Mouse (Mus musculus) midbrain, embryonic 11.5 days (tissue): ENCODE results near the gene Fut11. TPM values are rescaled to one million over a fixed set of nuclear protein-coding genes. Genes with fewer than 3 reads are reported as not detected.
"Not testable (repeated sequence)": the region's sequence is repeated elsewhere in the genome, so short reads cannot be mapped to it uniquely, and the experiment has no call there.

Experiments
- ATAC-seq: fragments of 200-750 bp; cut with Nextera tagmentation; 2 replicates; pipeline ENCODE4 v1.8.0; 2017; ENCODE audit warnings: moderate TSS enrichment, moderate library complexity; ENCODE audit not compliant: low FRiP score
- DNase-seq: peaks from one replicate; pipeline ENCODE4 v3.0.0; 2015; ENCODE audit warnings: low spot score; ENCODE audit errors: missing footprints
- H3K27ac ChIP-seq: fragments of 300-500 bp; sonication (generic); 2 replicates; pipeline ENCODE4 v1.5.1; 2014; ENCODE audit warnings: low read depth, low read length
- H3K27me3 ChIP-seq: fragments of 300-500 bp; sonication (generic); 2 replicates; pipeline ENCODE4 v1.6.1; 2014; ENCODE audit warnings: mild to moderate bottlenecking, low read length, moderate library complexity, mixed read lengths; ENCODE audit not compliant: control insufficient read depth, insufficient read depth
- H3K36me3 ChIP-seq: fragments of 300-500 bp; sonication (generic); 2 replicates; pipeline ENCODE4 v1.6.1; 2014; ENCODE audit warnings: mild to moderate bottlenecking, low read length, moderate library complexity, mixed read lengths; ENCODE audit not compliant: control insufficient read depth, insufficient read depth
- H3K4me1 ChIP-seq: fragments of 300-500 bp; sonication (generic); 2 replicates; pipeline ENCODE4 v1.6.1; 2014; ENCODE audit warnings: low read length; ENCODE audit not compliant: control insufficient read depth, insufficient read depth
- H3K4me2 ChIP-seq: fragments of 300-500 bp; sonication (generic); 2 replicates; pipeline ENCODE4 v1.6.1; 2014; ENCODE audit warnings: mild to moderate bottlenecking, moderate library complexity
- H3K4me3 ChIP-seq: fragments of 300-500 bp; sonication (generic); 2 replicates; pipeline ENCODE4 v1.5.1; 2014; ENCODE audit warnings: low read depth, low read length
- H3K9ac ChIP-seq: fragments of 300-500 bp; sonication (generic); 2 replicates; pipeline ENCODE4 v1.6.1; 2014; ENCODE audit warnings: low read length
- H3K9me3 ChIP-seq: fragments of 300-500 bp; sonication (generic); 2 replicates; pipeline ENCODE4 v1.6.1; 2016; ENCODE audit warnings: low read length; ENCODE audit not compliant: control insufficient read depth
- whole genome bisulfite sequencing: fragments of 180-500 bp; shearing (Covaris S2); extraction: QIAGEN DNeasy Blood & Tissue Kit; methylation state at CpG from one replicate; pipeline ENCODE4 v1.1.7; 2014; 5-methylcytosine and 5-hydroxymethylcytosine counted together
- polyA plus RNA-seq: library from polyadenylated mRNA; unstranded; fragments of >200 nt; fragmentation: Nextera tagmentation; extraction: Ambion mirVana; gene quantifications from 2 replicates; pipeline ENCODE4 v1.2.1, GENCODE M21; 2014

The Fut11 gene
- polyA plus RNA-seq, 1 experiment from 2014 or later, result 20.7 TPM

- Histone ChIP-seq H3K9me3 (no peaks in the 10 kb centered on the region), H3K4me2 (peak overlapping the region; percentile 68), H3K4me1 (peaks cover 20% of the 10 kb centered on the region), H3K4me3 (peak overlapping the region; percentile 82), H3K27me3 (no peaks in the 10 kb centered on the region), H3K27ac (no peak overlapping the region), H3K9ac (peak overlapping the region; percentile 95), H3K36me3 (peaks cover 8% of the 10 kb centered on the region; the same call in 1 of the 2 replicates)
- WGBS, result 16% methylated on average over 15 of the region's 15 CpGs
- ATAC-seq (peak; percentile 18; the same call in 1 of the 2 replicates), DNase-seq (peak; percentile 69)
Measured at GRCm38 (mm10) chr14:20702096-20702740, 7.5 kb downstream of the Fut11 start.

GRCm38 (mm10) chr14:20702741-20703381 lies 8.1 kb downstream of the Fut11 start, which contains the start of gene Chchd1:
Gene Chchd1 (plus strand): TSS chr14:20703006.
- H3K27ac ChIP-seq, result peak within 1 kb of the TSS; percentile 69
- no peaks in the 10 kb centered on the region for H3K9me3 ChIP-seq
- DNase-seq (peak; percentile 99), ATAC-seq (peak; percentile 72)
- H3K9ac ChIP-seq, result peak within 1 kb of the TSS; percentile 95
- peaks cover 17% of the 10 kb centered on the region for H3K4me1 ChIP-seq
- peak within 1 kb of the TSS; percentile 68 for H3K4me2 ChIP-seq
- under 1% methylated on average over 61 of the region's 61 CpGs for WGBS
- H3K4me3 ChIP-seq, result peak within 1 kb of the TSS; percentile 82
- H3K27me3 ChIP-seq, result no peaks in the 10 kb centered on the region
- H3K36me3 ChIP-seq, result peaks cover 8% of the 10 kb centered on the region; the same call in 1 of the 2 replicates

GRCm38 (mm10) chr14:20703461-20703860 lies 8.7 kb downstream of the Fut11 start:
- not testable (repeated sequence) for H3K36me3 ChIP-seq, H3K27ac ChIP-seq, H3K27me3 ChIP-seq, DNase-seq, H3K9me3 ChIP-seq, ATAC-seq
- peak overlapping the region; percentile 82 for H3K4me3 ChIP-seq
- H3K9ac ChIP-seq, result peak overlapping the region; percentile 95
- peak overlapping the region; percentile 68 for H3K4me2 ChIP-seq
- WGBS, result 17% methylated on average over 8 of the region's 8 CpGs
- peaks cover 14% of the 10 kb centered on the region for H3K4me1 ChIP-seq

DNA sequence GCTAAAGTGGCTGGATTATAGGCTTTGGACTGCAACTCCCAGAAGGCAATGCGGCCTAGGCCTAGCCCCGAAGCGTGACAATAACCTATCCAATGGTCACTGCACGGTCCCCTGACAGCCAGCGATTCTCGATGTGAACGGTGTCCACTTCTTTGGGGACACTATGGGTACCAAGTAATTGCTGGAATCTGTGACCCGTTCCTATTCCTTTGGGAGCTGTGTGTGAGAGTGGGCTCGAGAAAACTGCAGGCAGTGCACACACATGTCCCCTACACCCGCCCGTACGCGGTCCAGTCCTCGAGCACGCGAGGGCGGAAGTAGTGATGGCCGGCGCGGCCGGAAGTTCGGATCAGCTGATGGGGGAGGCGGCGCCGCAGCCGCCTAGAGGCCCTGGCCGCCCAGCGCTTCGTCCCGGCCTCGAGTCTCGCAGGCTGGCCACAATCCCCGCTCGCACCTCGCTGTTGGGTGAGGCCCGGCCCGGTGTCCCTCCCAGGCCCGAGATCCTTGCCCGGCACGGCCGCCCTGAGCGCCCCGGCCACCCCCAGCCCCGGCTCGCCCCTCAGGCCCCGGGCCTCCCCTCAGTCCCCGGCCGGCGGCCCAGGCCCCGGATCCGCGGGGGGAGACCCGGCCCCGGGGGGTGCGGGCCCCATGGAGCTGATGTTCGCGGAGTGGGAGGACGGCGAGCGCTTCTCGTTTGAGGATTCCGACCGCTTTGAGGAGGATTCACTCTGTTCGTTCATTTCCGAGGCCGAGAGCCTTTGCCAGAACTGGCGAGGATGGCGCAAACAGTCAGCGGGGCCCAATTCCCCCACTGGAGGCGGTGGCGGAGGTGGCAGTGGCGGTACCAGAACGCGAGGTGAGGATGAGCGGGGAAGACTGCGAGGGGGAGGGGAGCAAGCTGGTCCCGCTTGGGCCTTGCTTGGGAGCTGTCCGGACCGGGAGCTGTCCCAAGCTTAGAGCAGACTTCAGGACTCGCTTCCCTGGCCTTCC lies 12.7 kb downstream of the Fut11 start, which contains the start of gene Zswim8:
Zswim8 (plus strand) TSS at position 352 of the 990 bp plus-strand sequence.
- peak; percentile 99 for DNase-seq
- peak; percentile 92 for ATAC-seq
- Histone ChIP-seq H3K27ac (peak within 1 kb of the TSS; percentile 49; the same call in 1 of the 2 replicates), H3K36me3 (peaks cover 8% of the 10 kb centered on the region), H3K9ac (peak within 1 kb of the TSS; percentile 95), H3K4me1 (peaks cover 15% of the 10 kb centered on the region), H3K9me3 (no peaks in the 10 kb centered on the region), H3K27me3 (no peaks in the 10 kb centered on the region), H3K4me3 (peak within 1 kb of the TSS; percentile 98), H3K4me2 (peak within 1 kb of the TSS; percentile 63)
- WGBS, result 1% methylated on average over 76 of the region's 80 CpGs

- Histone ChIP-seq H3K9ac (peak overlapping the region; percentile 95), H3K27me3 (no peaks in the 10 kb centered on the region), H3K4me2 (peak overlapping the region; percentile 63), H3K27ac (no peak overlapping the region), H3K4me1 (peaks cover 15% of the 10 kb centered on the region), H3K36me3 (peaks cover 15% of the 10 kb centered on the region), H3K4me3 (peak overlapping the region; percentile 98), H3K9me3 (no peaks in the 10 kb centered on the region)
- ATAC-seq (no peak), DNase-seq (no peak)
- 9% methylated on average over 10 of the region's 10 CpGs for WGBS
Measured at GRCm38 (mm10) chr14:20708239-20708638, 13.5 kb downstream of the Fut11 start.

GRCm38 (mm10) chr14:20713832-20714231 lies 19.1 kb downstream of the Fut11 start:
- Histone ChIP-seq H3K4me2 (no peak overlapping the region), H3K27ac (no peak overlapping the region), H3K9me3 (no peaks in the 10 kb centered on the region), H3K27me3 (no peaks in the 10 kb centered on the region), H3K4me1 (peaks cover under 1% of the 10 kb centered on the region), H3K36me3 (peaks cover 47% of the 10 kb centered on the region), H3K4me3 (no peak overlapping the region), H3K9ac (no peak overlapping the region)
- 85% methylated on average over 11 of the region's 11 CpGs for whole genome bisulfite sequencing
- ATAC-seq, result no peak
- no peak for DNase-seq

DNA sequence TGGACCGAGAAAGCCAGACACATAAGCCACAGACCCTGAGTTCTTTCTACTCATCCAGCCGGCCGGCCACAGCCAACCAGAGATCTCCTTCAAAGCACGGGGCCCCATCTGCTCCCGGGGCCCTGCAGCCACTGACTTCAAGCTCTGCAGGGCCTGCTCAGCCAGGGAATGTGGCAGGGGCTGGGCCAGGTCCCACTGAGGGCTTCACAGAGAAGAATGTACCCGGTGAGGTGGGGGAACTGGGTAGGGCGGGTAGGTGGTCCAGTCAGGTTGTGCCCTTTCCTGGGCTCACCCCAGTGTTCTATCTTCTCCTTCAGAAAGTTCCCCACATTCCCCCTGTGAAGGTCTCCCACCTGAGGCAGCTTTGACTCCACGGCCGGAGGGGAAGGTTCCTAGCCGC lies 23.7 kb downstream of the Fut11 start:
- H3K36me3 ChIP-seq, result peaks cover 57% of the 10 kb centered on the region

DNA sequence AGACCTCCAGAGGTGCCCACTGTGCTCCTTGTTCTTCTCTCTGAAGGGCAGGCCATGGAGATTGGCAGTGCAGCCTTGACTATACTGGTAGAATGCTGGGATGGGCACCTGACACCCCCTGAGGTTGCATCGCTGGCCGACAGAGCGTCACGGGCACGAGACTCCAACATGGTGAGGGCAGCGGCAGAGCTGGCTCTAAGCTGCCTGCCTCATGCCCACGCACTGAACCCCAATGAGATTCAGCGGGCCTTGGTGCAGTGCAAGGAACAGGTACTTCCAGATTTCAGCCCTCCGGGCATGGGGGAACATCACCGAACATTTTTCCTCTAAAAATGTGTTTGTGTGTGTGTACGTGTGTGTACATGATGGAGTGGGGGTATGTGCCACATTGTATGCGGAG lies 25.0 kb downstream of the Fut11 start:
- H3K36me3 ChIP-seq, result peaks cover 58% of the 10 kb centered on the region
- ATAC-seq, result no peak
- no peak overlapping the region for H3K4me3 ChIP-seq

More for the DNA sequence above, 23.7 kb downstream of the Fut11 start:
- H3K9ac ChIP-seq, result no peak overlapping the region
- H3K27me3 ChIP-seq, result no peaks in the 10 kb centered on the region
- H3K27ac ChIP-seq, result no peak overlapping the region
- H3K4me2 ChIP-seq, result no peak overlapping the region
- H3K4me1 ChIP-seq, result no peaks in the 10 kb centered on the region
- WGBS, result 92% methylated on average over 10 of the region's 10 CpGs
- ATAC-seq, result no peak
- H3K9me3 ChIP-seq, result no peaks in the 10 kb centered on the region
- H3K4me3 ChIP-seq, result no peak overlapping the region
- DNase-seq, result no peak

More for the DNA sequence above, 25.0 kb downstream of the Fut11 start:
- no peaks in the 10 kb centered on the region for H3K27me3 ChIP-seq
- no peaks in the 10 kb centered on the region for H3K4me1 ChIP-seq
- 96% methylated on average over 12 of the region's 12 CpGs for WGBS
- H3K9me3 ChIP-seq, result no peaks in the 10 kb centered on the region
- no peak overlapping the region for H3K9ac ChIP-seq
- no peak overlapping the region for H3K27ac ChIP-seq
- DNase-seq, result no peak
- no peak overlapping the region for H3K4me2 ChIP-seq
